Mouse (Mus musculus) spleen, adult 18-20 months (tissue): ENCODE results near the gene Tmem245.

Source experiments
- DNase-seq, 2 experiments: peaks; one replicate each; pipeline ENCODE4 v3.0.0; 2022; ENCODE audit warnings: mixed read lengths in 2 of 2

Tmem245 gene

DNA sequence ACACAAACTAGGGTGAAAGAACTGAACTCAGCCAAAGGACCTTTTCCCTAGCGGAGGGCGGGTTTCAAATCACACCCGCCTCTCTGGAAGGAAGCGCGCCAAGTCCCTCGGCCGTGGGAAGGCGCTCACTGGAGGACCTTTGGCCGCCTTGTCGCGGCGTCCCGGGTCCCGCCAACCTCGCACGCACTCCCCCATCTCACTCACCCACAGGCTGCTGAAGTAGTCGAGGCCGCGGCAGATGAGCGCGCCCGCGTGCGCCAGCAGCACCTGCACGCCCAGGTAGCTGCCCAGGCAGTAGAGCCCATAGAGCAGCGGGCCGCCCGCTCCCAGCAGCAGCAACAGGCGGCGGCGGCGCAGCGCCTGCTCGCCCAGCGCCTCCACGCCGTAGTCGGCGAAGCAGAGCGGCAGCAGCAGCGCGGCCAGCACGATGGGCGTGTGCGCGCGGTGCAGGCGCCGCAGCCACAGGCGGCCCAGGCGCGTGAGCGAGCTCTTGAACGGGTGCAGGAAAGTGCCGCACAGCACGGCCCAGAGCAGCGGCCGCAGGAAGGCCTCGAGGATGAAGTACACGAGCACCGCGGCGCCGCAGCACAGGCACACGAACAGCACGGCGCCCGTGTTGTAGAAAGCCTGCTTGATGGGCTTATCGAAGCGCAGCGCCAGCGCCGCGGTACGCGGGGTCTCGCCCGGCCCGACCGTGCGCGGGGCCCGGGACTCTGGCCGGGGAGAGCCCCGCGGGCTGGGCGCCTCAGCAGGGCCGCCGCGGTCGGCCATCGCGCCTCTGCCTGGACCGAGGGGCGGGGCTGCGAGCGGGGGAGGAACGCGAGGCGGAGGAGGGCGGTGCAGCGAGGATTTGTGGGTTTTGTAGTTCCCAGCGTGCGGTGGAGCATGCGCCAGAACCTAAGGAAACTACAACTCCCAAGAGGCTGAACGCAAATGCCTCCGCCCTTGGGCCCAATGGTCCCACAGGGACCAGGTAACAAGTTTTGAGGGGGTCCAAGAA is at the start of gene Tmem245:
Gene Tmem245 (minus strand): TSS at position 797 of the 1,000 bp plus-strand sequence.
- DNase-seq: peak; percentile 86 to 92

DNA sequence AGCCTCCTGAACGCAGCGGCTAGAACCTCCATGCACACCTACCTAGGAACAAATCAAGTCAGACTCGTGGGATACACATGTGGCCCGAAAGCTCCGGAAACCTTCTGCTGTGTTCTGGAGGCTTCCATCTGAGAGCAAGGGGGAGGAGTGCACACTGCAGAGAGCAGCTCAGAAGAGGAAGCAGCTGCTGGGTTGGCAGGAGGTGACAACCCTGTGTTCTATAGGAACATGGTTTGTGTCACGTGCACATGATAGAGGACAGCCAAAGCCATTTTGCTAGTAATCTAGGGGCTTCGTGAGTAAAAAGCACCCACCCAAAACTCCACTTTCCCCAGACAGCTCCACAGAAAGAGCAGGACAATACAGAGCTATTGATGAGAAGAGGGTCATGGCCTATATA is 46.1 kb upstream of the Tmem245 start:
- no peak for DNase-seq

DNA sequence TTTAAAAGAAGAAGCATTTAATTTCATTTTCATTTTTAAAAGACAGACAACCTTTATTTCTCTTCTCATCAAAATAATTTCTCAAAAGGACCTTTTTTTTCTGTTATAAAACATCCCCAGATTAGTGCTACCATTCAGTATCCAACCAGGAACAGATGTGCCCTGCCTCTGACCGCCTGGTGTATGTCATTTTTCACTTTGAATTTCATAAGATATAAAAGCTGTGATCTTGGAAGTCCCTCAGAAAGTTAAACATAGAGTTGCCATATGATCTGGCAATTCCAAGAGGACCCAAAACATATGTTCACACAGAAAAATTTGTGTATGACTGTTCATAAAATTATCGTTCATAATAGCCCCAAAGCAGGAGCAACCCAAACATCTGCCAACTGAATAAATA is 44.7 kb upstream of the Tmem245 start:
- no peak for DNase-seq

DNA sequence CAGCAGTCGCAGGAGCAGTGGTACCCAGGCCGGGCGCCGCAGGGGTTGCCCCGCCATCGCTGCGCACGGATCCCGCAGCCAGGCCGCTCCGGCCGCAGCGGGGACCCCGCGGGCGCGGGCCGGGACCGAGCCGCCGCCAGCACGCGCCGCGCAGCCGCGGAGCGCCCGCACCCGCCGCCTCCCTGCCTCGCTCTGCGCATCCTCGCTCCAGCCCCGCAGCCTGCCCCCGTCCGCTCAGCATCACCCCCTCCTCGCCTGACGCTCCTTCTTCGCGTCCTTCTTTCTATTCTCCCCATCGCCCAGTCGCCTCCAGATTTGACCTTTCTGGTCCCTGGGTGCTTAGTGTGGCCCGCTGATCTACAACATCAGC is 43.0 kb upstream of the Tmem245 start, which contains the start of gene Frrs1l:
Gene Frrs1l (minus strand): TSS at position 177 of the 370 bp plus-strand sequence.
- no peak for DNase-seq

DNA sequence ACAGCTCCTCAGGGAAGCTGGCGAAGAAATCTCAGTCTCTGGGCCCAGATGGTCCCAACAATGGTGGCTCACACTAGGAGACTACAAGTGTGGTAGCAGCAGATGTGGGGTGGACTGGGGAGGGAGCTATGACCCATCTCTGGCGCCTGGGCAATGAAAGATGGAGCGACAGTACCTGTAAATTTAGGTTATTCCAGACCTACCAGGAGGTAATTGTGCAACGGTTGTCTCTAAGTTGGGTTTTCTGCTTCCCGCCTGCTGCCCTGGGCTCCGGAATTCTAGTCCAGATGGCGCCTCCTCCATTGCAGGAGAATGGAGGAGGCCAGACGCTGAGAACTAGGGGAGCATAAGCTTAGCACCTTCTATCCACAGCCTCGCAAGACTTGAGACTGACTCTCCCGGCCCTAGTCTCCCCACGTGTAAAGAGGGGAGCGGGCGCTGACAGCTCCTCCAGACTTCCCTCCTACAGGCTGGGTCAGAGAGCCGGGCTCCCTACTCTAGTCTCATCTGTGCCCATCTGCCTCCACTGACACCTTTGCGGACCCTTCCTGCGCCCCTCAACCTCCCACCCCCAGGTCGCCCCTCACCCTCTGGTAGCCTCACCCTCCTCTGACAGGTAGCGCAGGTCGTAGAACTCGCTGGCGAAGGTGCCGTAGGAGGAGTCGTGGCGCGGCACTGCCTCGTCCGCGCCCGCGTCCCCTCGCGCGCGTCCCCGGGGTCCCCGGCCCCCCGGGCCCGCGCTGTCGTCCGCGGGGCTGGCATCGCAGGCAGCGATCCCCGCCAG is 42.4 kb upstream of the Tmem245 start:
- no peak for DNase-seq

DNA sequence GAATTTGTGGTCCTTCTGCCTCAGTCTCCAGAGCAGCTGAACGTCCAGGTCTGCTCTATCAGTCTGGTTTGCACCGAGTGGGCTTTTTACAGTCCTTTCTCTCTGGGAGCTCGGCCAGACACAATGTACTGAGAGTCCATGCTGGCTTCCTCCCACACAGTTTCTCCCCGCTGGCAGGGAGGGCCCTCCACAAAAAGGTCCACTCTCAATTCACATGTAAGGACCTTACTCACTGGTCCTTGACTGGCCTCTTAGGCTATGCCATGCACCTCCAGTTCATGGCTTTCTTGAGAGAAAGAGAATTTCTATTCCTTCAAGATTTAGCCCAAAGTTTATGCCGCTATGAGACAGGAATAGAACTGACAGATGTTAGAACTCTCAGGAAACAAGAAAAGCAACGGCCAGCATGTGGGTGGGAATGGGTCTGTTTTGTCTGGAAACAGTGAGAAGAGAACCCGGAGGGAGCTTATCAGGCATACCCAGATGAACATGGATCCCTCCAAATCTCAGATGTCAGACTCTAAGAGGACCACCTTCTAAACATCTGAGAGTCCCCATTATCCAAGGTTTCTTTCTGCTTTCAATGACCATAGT is 18.4 kb upstream of the Tmem245 start:
- DNase-seq: no peak

DNA sequence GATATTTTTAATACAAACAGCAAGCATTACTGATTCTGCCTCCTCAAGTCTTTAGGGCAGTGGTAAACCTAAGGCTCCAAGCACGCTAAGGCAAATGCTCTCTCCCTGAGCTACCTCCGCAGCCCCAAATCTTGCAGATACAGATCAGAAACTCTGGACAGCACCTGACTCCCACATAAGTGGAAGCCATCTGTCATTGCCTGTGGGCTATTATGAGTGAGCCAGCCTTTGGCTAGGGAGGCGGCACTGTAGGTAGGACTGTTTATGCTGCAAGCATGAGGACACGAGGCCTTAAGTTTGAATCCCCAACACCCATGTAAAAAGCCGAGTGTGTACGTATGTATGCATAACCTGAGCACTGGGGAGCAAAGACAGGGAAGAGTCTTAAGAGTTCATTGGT is 16.4 kb upstream of the Tmem245 start:
- DNase-seq: no peak

DNA sequence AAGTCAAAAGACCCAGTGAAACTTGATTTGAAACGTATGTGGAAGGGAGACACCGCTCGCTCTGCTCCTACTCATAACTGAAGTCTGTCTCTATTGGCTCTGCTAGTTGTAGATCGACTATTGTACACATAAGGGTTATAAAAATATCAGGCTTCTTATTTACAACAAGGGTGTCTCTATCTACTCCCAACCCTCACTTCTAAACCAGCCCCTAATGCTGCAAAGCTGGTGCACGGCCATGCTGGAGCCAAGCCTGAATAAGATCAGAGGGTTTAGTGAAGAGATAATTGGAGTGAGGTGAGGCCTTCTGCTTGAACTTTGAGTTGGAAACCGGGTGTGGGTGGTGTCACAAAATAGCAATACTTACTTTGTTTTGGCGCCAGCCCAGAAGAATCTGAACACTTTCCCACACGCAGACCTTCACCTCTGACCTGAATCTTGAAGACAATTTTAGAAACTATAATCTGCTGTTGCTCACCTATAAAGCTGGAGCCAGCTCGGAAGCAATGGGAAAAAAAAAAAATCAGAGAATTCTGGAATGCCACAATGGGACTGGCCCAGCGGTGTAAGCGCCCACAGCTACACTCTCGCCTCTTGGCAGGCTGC is 14.2 kb upstream of the Tmem245 start:
- no peak for DNase-seq

DNA sequence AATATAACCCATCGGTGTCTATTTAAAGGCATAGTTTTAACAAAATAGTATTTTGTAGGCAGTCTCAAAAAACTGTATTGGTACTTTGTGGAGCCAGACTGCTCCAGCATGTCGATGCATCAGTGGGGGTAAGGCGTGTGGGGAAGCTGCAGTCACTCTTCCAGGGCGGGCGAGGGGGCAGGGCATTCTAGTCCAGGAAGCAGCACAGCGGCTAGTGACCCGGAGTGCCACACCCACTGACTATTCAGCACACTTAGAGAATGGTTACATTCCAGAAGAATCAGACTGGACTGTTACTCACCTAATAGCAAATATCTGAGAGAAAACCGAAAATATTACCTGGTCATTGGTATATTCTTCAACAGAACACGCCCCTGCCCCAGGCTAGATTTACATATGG is 10.3 kb upstream of the Tmem245 start:
- DNase-seq: no peak

DNA sequence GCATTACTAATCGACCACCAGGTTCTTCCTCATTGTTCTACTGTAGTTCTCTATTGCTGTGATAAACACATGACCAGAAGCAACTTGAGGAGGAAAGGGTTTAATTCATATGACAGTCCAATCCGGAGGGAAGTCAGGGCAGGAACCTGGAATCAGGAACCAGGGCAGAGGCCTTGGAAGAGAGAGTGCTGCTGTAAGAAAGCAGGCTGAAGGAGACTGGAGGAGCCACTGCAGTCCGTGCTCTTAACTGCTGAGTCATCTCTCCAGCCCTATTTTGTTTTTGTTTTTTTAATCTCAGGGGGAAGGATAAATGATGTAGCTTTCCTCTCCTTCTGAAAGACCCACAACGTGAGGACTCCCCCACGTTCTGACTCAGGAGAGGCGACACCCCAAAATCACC is 6.0 kb upstream of the Tmem245 start:
- DNase-seq: no peak

DNA sequence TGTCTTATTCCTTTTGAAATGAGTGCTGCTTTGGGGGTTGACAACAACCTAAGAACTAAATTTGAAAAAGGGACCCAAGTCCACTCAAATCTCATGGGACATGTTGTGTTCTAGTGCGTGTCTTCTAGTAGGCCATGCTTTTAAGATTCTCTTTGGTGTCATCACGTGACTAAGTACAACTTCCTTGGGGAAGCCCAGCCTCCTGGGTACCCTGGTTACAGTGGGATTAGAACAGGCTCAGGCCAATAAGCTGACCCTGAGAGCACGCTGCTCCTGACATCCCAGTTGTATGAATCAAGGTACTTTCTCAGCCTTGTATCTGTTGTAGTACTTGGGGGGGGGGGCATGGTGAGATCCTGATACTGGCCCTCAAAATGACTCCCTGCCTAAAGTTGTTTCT is 4.5 kb upstream of the Tmem245 start:
- DNase-seq: no peak

DNA sequence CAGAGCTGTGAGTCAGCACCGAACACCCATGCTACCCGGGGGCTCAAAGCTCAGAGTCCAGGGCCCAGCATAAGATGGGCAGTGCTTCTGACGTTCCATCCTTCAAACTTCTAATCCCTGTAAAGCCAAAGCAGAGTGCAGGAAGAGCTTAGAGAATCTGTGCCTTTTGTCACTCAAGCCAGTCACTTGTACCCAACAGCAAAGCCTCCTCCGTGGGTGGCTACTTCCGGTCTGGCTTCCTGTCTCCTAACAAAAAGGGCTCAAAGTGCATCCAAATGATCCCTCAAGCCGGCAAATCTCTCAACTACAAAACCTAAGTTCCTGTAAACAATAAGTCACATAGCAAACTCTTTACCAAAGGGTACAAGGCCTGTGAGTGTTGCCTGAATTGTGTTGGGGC is 2.3 kb upstream of the Tmem245 start:
- DNase-seq: no peak

DNA sequence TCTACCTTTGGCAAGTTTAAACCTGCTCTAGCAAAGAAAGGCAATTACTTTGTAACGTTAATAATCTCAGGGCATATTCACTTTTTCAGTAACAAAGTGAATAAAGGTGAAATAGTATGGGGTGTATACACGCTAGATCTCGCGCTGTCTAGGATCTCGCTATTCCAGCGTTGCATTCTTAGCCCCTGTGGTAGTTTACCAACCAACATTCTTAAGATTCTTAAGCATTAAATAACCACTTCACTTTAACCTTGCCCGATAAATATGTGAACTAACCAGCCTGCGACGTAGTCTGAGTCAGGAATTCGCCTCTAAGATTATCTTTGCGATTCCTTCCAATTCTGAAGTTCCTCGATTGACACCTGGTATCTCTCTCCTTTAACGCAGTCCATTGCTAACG is 1.1 kb downstream of the Tmem245 start:
- DNase-seq: no peak

DNA sequence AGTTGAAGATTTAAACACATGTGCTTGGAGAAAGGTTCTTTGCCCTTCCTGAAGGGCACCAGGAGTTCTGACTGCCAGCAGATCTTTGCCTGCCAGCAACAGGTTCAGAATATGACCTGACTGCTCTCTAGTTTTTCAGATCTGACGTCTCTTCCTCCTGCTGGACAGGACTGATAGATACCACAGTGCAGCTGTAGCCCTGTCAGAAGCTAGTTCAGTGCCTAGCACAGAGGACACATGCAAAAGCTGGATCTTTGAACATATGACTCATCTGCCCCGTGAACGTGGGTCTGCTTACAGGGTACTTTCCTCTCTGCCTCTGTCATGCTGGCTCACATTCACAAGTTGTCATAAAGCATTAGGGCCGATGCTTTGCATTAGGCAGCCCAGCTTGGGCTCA is 3.0 kb downstream of the Tmem245 start:
- DNase-seq: no peak

DNA sequence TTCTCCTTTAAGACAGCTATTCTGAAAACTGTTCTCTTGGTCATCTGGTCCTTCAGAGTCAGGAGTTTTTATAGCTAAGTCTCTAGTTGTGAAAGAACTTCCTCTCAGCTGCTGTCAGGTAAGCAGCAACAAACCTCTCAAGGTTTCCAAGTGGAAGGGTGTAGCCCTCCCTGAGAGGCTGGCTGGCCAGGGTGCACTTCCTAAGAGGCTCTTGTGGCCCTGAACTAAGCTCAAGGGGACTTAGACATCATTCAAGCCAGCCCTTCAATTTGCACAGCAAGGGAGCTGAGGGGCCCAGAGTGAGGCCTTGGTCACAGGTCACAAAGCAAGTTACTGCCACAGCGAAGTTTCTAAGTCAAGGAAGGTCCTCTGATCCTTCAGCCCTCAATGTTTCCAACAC is 4.0 kb downstream of the Tmem245 start:
- no peak for DNase-seq

DNA sequence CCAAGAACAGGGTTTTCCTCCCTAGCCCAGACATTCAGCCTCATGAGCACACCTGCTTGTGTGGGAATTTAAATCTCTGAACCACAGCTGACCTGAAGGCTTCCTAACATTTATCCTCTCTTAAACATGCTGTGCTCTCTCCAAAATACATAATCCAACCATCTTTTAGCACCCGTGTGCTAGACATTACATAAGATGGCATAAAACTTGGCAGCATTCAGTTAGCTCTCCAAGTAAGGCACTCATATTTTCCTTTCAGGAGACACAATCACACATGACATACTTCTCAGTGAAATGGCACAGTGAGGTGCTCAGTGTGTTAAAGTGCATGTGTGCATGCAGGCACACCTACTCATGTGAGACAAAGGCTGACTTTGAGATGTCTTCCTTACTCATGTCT is 4.7 kb downstream of the Tmem245 start:
- DNase-seq: no peak

DNA sequence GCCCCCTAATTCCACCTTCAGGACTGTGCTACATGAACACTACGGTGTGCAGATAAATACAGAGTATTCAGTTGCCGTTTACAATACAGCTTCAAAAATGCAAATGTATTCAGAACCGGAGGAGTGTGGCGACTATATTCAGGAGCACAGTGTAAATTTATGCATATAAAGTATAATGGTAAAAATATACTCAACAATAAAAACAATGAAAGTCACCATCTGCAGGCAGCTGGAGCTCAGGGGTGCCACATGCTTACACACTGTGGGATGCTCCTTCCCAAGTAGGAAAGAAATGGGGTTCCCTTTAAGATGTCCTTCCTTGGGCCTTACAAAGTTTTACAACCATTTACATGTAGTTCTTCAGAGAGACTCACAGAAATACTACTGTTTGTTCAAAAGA is 5.8 kb downstream of the Tmem245 start:
- no peak for DNase-seq

DNA sequence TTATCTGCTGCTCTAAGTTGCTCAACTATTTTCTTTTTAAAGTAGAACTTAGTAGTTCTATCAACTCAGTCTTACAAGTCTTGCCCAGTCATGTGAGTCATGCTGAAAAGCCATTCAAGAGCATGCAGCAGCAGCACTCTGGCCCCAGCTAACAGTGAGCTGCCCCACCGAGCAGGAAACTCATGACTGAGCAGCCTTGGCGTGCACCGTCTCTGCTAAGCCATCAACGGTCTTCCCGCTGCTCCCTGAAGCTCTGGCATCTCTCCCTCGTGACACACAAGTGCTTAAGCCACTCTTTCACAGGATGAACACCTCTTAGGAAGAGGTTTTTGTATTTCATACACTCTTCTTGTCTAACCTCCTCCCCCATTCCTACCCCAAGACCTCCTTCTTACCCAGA is 10.1 kb downstream of the Tmem245 start:
- no peak for DNase-seq

DNA sequence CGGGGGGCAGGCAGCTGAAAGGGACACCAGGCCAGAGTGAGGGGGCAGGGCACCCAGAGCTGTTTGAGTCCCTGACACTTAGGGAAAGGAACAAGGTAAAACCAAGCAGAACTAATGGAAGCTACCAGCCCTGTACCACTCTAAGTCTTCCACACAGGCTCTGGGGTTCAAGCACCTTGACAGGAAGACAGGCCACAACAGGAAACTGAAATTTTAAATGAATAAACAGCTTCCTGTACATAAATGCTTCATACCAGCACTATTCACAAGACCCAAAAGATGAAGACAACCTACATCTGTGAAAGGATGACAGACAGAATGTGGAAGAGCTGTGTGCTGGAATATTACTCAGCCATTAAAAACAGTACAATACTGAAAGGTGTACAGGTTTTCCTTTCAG is 11.9 kb downstream of the Tmem245 start:
- DNase-seq: no peak

DNA sequence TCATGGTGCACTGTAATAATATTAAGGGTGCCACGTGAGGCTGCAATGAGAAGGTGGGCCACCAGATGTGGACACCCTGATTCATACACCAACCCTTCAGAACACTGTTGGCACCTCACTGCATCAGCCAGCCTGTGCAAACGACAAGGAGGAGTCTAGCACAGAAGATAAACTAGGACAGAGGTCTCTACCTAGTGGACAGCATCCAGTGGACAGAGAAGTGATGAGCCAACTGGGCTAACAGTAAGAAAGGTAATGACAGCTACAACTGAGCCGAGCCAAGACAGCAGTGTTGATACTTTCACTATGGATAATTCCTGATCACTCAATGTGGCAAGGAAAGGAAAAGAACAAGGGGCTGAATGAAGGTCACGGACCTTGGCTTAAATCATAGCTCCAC is 14.1 kb downstream of the Tmem245 start:
- DNase-seq: no peak

DNA sequence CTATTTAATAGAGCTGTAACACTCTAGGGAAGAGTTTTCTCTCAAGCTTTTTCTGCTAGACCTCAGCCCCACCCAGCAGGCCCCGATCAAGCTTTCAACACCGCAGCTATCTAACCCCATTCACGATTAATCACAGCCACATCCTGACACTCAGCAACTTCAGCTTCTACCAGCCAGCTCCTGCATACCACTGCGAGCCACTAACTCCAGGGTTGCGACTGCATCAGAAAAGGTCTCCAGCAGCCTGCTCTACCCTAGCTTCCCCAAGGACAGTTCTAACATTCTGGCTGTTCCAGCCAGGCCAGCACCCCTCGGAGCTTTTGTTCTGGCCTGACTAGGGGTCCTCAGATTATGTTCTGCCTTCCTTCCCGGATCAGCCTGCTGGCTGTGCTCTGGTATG is 15.1 kb downstream of the Tmem245 start:
- DNase-seq: no peak

DNA sequence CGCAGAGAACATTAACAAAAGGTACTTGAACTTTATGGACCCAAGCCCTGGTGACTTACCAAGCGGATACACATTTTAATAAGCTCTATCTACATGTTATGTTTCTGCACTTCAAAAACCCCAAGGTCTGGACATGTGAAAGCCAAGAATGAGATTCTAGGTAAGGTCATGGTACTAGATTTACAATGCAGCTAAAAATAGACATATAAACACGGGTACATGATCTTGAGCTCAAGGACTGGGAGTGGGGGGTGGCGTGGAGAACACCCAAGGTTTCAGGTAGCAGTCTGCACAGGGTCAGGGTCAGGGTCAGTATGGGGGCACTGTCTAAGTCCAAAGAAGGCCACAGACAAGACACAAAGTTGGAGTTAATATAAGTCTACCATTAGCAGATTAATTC is 16.9 kb downstream of the Tmem245 start:
- DNase-seq: no peak

DNA sequence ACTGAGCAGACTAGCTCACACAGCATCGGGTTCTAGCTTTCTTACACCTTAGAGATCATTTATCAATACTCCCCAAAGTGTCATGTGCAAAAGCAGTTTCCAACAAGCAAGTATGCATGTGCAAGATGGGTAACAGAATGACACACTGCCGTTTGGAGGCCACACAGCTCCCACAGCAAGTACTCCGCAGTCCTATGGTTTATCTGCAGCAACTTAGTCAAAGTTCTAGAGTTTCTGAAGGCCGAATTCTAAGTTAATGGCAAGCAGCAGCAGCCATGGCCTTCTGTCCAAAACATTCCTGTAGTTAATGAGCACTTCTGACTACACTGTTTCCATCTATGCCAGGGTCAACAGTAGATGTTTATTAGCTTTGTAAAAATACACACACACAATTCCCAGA is 20.3 kb downstream of the Tmem245 start:
- no peak for DNase-seq
